Mouse (Mus musculus) spleen, adult 2 months (tissue): Measurements from ENCODE around the gene Cnih2.

Source experiments
- CTCF ChIP-seq: fragments of 200-500 bp; IDR thresholded peaks from 2 replicates; pipeline ENCODE4 v1.5.1; 2011; ENCODE audit warnings: mild to moderate bottlenecking, inconsistent platforms; ENCODE audit not compliant: insufficient read depth, insufficient read length, insufficient replicate concordance; ENCODE audit errors: extremely low read depth
- POLR2A ChIP-seq: fragments of 200-500 bp; IDR thresholded peaks from 2 replicates; pipeline ENCODE4 v1.6.1; 2011; ENCODE audit warnings: low read depth, low read length, inconsistent platforms

DNA sequence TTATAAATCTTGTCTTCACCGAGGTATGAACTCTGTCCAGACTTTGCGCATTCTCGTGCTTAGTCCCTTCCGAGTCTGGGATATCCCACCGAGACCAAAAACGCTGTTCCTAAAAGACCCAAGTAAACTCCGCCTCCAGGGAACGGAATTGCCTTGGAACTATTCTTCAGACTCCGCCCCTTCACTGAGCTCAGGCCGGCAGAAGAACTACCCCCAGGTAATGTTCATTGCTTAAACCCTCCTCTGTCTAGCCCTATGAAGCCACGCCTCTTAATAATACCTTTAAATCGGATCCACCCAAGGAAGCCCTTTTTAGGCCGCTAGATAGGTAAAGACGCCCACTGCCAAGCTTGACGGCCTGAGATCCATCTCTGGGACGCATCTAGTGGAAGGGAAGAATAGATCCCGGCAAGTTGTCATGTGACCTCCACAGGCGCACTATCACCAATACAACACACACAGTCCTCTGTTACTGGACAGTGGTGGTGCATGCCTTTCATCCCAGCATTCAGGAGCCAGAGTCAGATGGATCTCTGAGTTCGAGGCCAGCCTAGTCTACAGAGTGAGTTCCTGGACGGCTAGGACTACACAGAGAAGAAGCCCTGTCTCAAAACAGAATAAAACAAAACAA is 25.8 kb downstream of the Cnih2 start:
- TF ChIP-seq POLR2A (no peak), CTCF (no peak)
